Mouse (Mus musculus): ENCODE results near the gene Itga11.

DNA sequence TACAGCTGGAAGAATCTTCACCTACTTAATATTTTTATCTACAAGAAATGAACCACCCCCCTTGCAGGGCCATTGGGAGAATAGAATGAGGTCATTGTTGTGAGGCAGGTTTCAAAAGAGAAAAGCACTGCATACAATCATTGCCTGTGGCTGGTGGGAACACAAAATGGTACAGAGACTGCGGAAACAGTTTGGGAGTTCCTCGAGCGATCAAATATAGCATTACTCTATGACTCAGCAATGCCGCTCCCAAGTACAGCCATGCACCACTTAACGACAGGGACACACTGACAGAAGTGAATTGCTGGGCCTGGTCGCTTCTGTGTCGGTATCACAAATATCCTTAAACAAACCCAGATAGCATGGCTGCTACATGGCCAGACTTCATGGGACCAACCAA is 4.4 kb upstream of the Itga11 start:
- TF ChIP-seq FLI1 (IDR thresholded peaks at IDR 0.05; ENCODE audit: low read length): no peak
- TF ChIP-seq GATA1 (IDR thresholded peaks at IDR 0.05; ENCODE audit: borderline replicate concordance, low read length): no peak

All from megakaryocyte, embryonic 14.5 days (primary cell).